Mouse (Mus musculus): ENCODE measurements around the gene Pid1. TPM values are rescaled to one million over a fixed set of nuclear protein-coding genes. Genes with fewer than 3 reads are reported as not detected.
"Not testable (repeated sequence)": the region's sequence is repeated elsewhere in the genome, so short reads cannot be mapped to it uniquely, and the experiment has no call there.

Pid1 gene
- polyA plus RNA-seq, 1 experiment from 2014 or later = 93.9 TPM

- H3K27me3 ChIP-seq (ENCODE audit: control insufficient read depth, insufficient read depth, low read length) = no peaks in the 10 kb centered on the region
- no peaks in the 10 kb centered on the region for H3K9me3 ChIP-seq (ENCODE audit: control insufficient read depth, low read length)
- H3K4me3 ChIP-seq (replicated peaks; ENCODE audit: low read depth, low read length) = no peak overlapping the region
- ATAC-seq (ENCODE audit: low FRiP score, low TSS enrichment) (no peak), DNase-seq (no peak)
- no peak overlapping the region for H3K27ac ChIP-seq (replicated peaks; ENCODE audit: low read depth, low read length)
- H3K4me1 ChIP-seq (ENCODE audit: control insufficient read depth, insufficient read depth, low read length) = no peaks in the 10 kb centered on the region
- H3K36me3 ChIP-seq (ENCODE audit: control insufficient read depth, insufficient read depth, low read length) = no peaks in the 10 kb centered on the region
- no peak overlapping the region for H3K4me2 ChIP-seq (ENCODE audit: low read length)
- no peak overlapping the region for H3K9ac ChIP-seq (replicated peaks; ENCODE audit: low read length)
- 49% methylated on average over 2 of the region's 2 CpGs for WGBS
Measured at GRCm38 (mm10) chr1:84240203-84240602, 123.8 kb downstream of the Pid1 start.

- WGBS = 85% methylated on average over 2 of the region's 2 CpGs
- H3K9me3 ChIP-seq (ENCODE audit: control insufficient read depth, low read length) = no peaks in the 10 kb centered on the region
Measured at GRCm38 (mm10) chr1:84230431-84230830, 133.5 kb downstream of the Pid1 start.

GRCm38 (mm10) chr1:84225626-84226025 lies 138.4 kb downstream of the Pid1 start:
- DNase-seq (no peak), ATAC-seq (ENCODE audit: low FRiP score, low TSS enrichment) (no peak)
- no peaks in the 10 kb centered on the region for H3K27me3 ChIP-seq (ENCODE audit: control insufficient read depth, insufficient read depth, low read length)
- no peak overlapping the region for H3K4me3 ChIP-seq (replicated peaks; ENCODE audit: low read depth, low read length)
- no peak overlapping the region for H3K9ac ChIP-seq (replicated peaks; ENCODE audit: low read length)
- no peak overlapping the region for H3K4me2 ChIP-seq (ENCODE audit: low read length)
- no peaks in the 10 kb centered on the region for H3K9me3 ChIP-seq (ENCODE audit: control insufficient read depth, low read length)
- 90% methylated on average over 7 of the region's 7 CpGs for WGBS
- H3K27ac ChIP-seq (replicated peaks; ENCODE audit: low read depth, low read length) = no peak overlapping the region
- no peaks in the 10 kb centered on the region for H3K4me1 ChIP-seq (ENCODE audit: control insufficient read depth, insufficient read depth, low read length)
- H3K36me3 ChIP-seq (ENCODE audit: control insufficient read depth, insufficient read depth, low read length) = no peaks in the 10 kb centered on the region

More at GRCm38 (mm10) chr1:84230431-84230830, 133.5 kb downstream of the Pid1 start:
- Histone ChIP-seq H3K4me1 (ENCODE audit: control insufficient read depth, insufficient read depth, low read length) (no peaks in the 10 kb centered on the region), H3K27ac (replicated peaks; ENCODE audit: low read depth, low read length) (no peak overlapping the region), H3K36me3 (ENCODE audit: control insufficient read depth, insufficient read depth, low read length) (no peaks in the 10 kb centered on the region), H3K27me3 (ENCODE audit: control insufficient read depth, insufficient read depth, low read length) (no peaks in the 10 kb centered on the region), H3K4me3 (replicated peaks; ENCODE audit: low read depth, low read length) (no peak overlapping the region), H3K4me2 (ENCODE audit: low read length) (no peak overlapping the region), H3K9ac (replicated peaks; ENCODE audit: low read length) (no peak overlapping the region)
- DNase-seq (no peak), ATAC-seq (ENCODE audit: low FRiP score, low TSS enrichment) (no peak)

GRCm38 (mm10) chr1:84222051-84222450 lies 141.9 kb downstream of the Pid1 start:
- Histone ChIP-seq H3K4me1 (ENCODE audit: control insufficient read depth, insufficient read depth, low read length) (no peaks in the 10 kb centered on the region), H3K36me3 (ENCODE audit: control insufficient read depth, insufficient read depth, low read length) (no peaks in the 10 kb centered on the region), H3K9me3 (ENCODE audit: control insufficient read depth, low read length) (no peaks in the 10 kb centered on the region), H3K4me2 (ENCODE audit: low read length) (no peak overlapping the region), H3K9ac (replicated peaks; ENCODE audit: low read length) (no peak overlapping the region), H3K4me3 (replicated peaks; ENCODE audit: low read depth, low read length) (no peak overlapping the region), H3K27me3 (ENCODE audit: control insufficient read depth, insufficient read depth, low read length) (no peaks in the 10 kb centered on the region), H3K27ac (replicated peaks; ENCODE audit: low read depth, low read length) (no peak overlapping the region)
- DNase-seq (no peak), ATAC-seq (ENCODE audit: low FRiP score, low TSS enrichment) (no peak)
- 79% methylated on average over 1 of the region's 1 CpGs for WGBS

GRCm38 (mm10) chr1:84218605-84219004 lies 145.4 kb downstream of the Pid1 start:
- no peaks in the 10 kb centered on the region for H3K36me3 ChIP-seq (ENCODE audit: control insufficient read depth, insufficient read depth, low read length)
- WGBS = 76% methylated on average over 7 of the region's 7 CpGs
- H3K9ac ChIP-seq (replicated peaks; ENCODE audit: low read length) = no peak overlapping the region
- H3K27ac ChIP-seq (replicated peaks; ENCODE audit: low read depth, low read length) = no peak overlapping the region
- no peaks in the 10 kb centered on the region for H3K4me1 ChIP-seq (ENCODE audit: control insufficient read depth, insufficient read depth, low read length)
- no peak overlapping the region for H3K4me3 ChIP-seq (replicated peaks; ENCODE audit: low read depth, low read length)
- H3K9me3 ChIP-seq (ENCODE audit: control insufficient read depth, low read length) = no peaks in the 10 kb centered on the region
- no peaks in the 10 kb centered on the region for H3K27me3 ChIP-seq (ENCODE audit: control insufficient read depth, insufficient read depth, low read length)
- no peak for ATAC-seq (ENCODE audit: low FRiP score, low TSS enrichment)
- DNase-seq = no peak
- H3K4me2 ChIP-seq (ENCODE audit: low read length) = no peak overlapping the region

GRCm38 (mm10) chr1:84217777-84218176 lies 146.2 kb downstream of the Pid1 start:
- Histone ChIP-seq H3K9ac (replicated peaks; ENCODE audit: low read length) (no peak overlapping the region), H3K9me3 (ENCODE audit: control insufficient read depth, low read length) (no peaks in the 10 kb centered on the region), H3K4me1 (ENCODE audit: control insufficient read depth, insufficient read depth, low read length) (no peaks in the 10 kb centered on the region), H3K27ac (replicated peaks; ENCODE audit: low read depth, low read length) (0 out of 2 replicates have a peak overlapping the region, but pooled peaks have one; percentile 8), H3K4me3 (replicated peaks; ENCODE audit: low read depth, low read length) (no peak overlapping the region), H3K27me3 (ENCODE audit: control insufficient read depth, insufficient read depth, low read length) (no peaks in the 10 kb centered on the region), H3K4me2 (ENCODE audit: low read length) (no peak overlapping the region), H3K36me3 (ENCODE audit: control insufficient read depth, insufficient read depth, low read length) (no peaks in the 10 kb centered on the region)
- ATAC-seq (ENCODE audit: low FRiP score, low TSS enrichment) = no peak
- WGBS = 29% methylated on average over 2 of the region's 2 CpGs
- DNase-seq = no peak

GRCm38 (mm10) chr1:84211507-84211906 lies 152.5 kb downstream of the Pid1 start:
- no peaks in the 10 kb centered on the region for H3K27me3 ChIP-seq (ENCODE audit: control insufficient read depth, insufficient read depth, low read length)
- H3K4me2 ChIP-seq (ENCODE audit: low read length) = no peak overlapping the region
- H3K4me1 ChIP-seq (ENCODE audit: control insufficient read depth, insufficient read depth, low read length) = peaks cover 7% of the 10 kb centered on the region; the same call in 1 of the 2 replicates
- H3K27ac ChIP-seq (replicated peaks; ENCODE audit: low read depth, low read length) = no peak overlapping the region
- no peak overlapping the region for H3K9ac ChIP-seq (replicated peaks; ENCODE audit: low read length)
- no peak for DNase-seq
- 27% methylated on average over 9 of the region's 9 CpGs for WGBS
- ATAC-seq (ENCODE audit: low FRiP score, low TSS enrichment) = no peak
- H3K36me3 ChIP-seq (ENCODE audit: control insufficient read depth, insufficient read depth, low read length) = no peaks in the 10 kb centered on the region
- no peaks in the 10 kb centered on the region for H3K9me3 ChIP-seq (ENCODE audit: control insufficient read depth, low read length)
- no peak overlapping the region for H3K4me3 ChIP-seq (replicated peaks; ENCODE audit: low read depth, low read length)

GRCm38 (mm10) chr1:84205746-84206145 lies 158.2 kb downstream of the Pid1 start:
- H3K4me1 ChIP-seq (ENCODE audit: control insufficient read depth, insufficient read depth, low read length); DNase-seq; H3K27me3 ChIP-seq (ENCODE audit: control insufficient read depth, insufficient read depth, low read length); H3K4me3 ChIP-seq (replicated peaks; ENCODE audit: low read depth, low read length); H3K4me2 ChIP-seq (ENCODE audit: low read length); H3K9me3 ChIP-seq (ENCODE audit: control insufficient read depth, low read length); H3K27ac ChIP-seq (replicated peaks; ENCODE audit: low read depth, low read length); H3K36me3 ChIP-seq (ENCODE audit: control insufficient read depth, insufficient read depth, low read length); H3K9ac ChIP-seq (replicated peaks; ENCODE audit: low read length); ATAC-seq (ENCODE audit: low FRiP score, low TSS enrichment): not testable (repeated sequence)
- 95% methylated on average over 3 of the region's 3 CpGs for WGBS

GRCm38 (mm10) chr1:84203494-84203893 lies 160.5 kb downstream of the Pid1 start:
- Histone ChIP-seq H3K9me3 (ENCODE audit: control insufficient read depth, low read length) (no peaks in the 10 kb centered on the region), H3K4me1 (ENCODE audit: control insufficient read depth, insufficient read depth, low read length) (no peaks in the 10 kb centered on the region), H3K4me2 (ENCODE audit: low read length) (no peak overlapping the region), H3K9ac (replicated peaks; ENCODE audit: low read length) (no peak overlapping the region), H3K36me3 (ENCODE audit: control insufficient read depth, insufficient read depth, low read length) (no peaks in the 10 kb centered on the region), H3K27me3 (ENCODE audit: control insufficient read depth, insufficient read depth, low read length) (no peaks in the 10 kb centered on the region), H3K4me3 (replicated peaks; ENCODE audit: low read depth, low read length) (no peak overlapping the region), H3K27ac (replicated peaks; ENCODE audit: low read depth, low read length) (no peak overlapping the region)
- 92% methylated on average over 4 of the region's 4 CpGs for WGBS
- no peak for ATAC-seq (ENCODE audit: low FRiP score, low TSS enrichment)
- no peak for DNase-seq

Data from midbrain, embryonic 14.5 days (tissue).